Mouse (Mus musculus) hindbrain, embryonic 14.5 days (tissue): Measurements from ENCODE around the gene Dpp6. TPM values are rescaled to one million over a fixed set of nuclear protein-coding genes. Genes with fewer than 3 reads are reported as not detected.
A peak's percentile ranks its signal among the peaks of the same experiment; 100 is the strongest.

Experiments used
- ATAC-seq: fragments of 200-750 bp; cut with Nextera tagmentation; 2 replicates; pipeline ENCODE4 v1.8.0; 2017; ENCODE audit warnings: moderate number of reproducible peaks, mild to moderate bottlenecking, moderate TSS enrichment, moderate library complexity; ENCODE audit not compliant: low FRiP score
- DNase-seq: peaks from one replicate; pipeline ENCODE4 v3.0.0-alpha.2; 2015; ENCODE audit warnings: low spot score
- H3K27ac ChIP-seq: fragments of 300-500 bp; sonication (generic); 2 replicates; pipeline ENCODE4 v1.5.1; 2014; ENCODE audit warnings: mild to moderate bottlenecking, moderate library complexity
- H3K27me3 ChIP-seq: fragments of 300-500 bp; sonication (generic); 2 replicates; pipeline ENCODE4 v1.6.1; 2014; ENCODE audit warnings: mild to moderate bottlenecking, low read length, mixed read lengths; ENCODE audit not compliant: control insufficient read depth, insufficient read depth
- H3K36me3 ChIP-seq: fragments of 300-500 bp; sonication (generic); replicated peaks from 2 replicates; pipeline ENCODE4 v1.6.1; 2014; ENCODE audit not compliant: control insufficient read depth, insufficient read depth
- H3K4me1 ChIP-seq: fragments of 300-500 bp; sonication (generic); replicated peaks from 2 replicates; pipeline ENCODE4 v1.6.1; 2014; ENCODE audit warnings: antibody characterized with exemption, low read length, mixed read lengths; ENCODE audit not compliant: control insufficient read depth, insufficient read depth
- H3K4me2 ChIP-seq: fragments of 300-500 bp; sonication (generic); replicated peaks from 2 replicates; pipeline ENCODE4 v1.6.1; 2014; ENCODE audit warnings: mild to moderate bottlenecking, moderate library complexity
- H3K4me3 ChIP-seq: fragments of 300-500 bp; sonication (generic); replicated peaks from 2 replicates; pipeline ENCODE4 v1.5.1; 2014; ENCODE audit warnings: mild to moderate bottlenecking, low read length
- H3K9ac ChIP-seq: fragments of 300-500 bp; sonication (generic); 2 replicates; pipeline ENCODE4 v1.6.1; 2014
- H3K9me3 ChIP-seq: fragments of 300-500 bp; sonication (generic); 2 replicates; pipeline ENCODE4 v1.6.1; 2016; ENCODE audit warnings: low read length; ENCODE audit not compliant: control insufficient read depth
- WGBS: fragments of 180-500 bp; shearing (Covaris S2); extraction: QIAGEN DNeasy Blood & Tissue Kit; methylation state at CpG from one replicate; pipeline ENCODE4 v1.1.7; 2014; 5-methylcytosine and 5-hydroxymethylcytosine counted together
- polyA plus RNA-seq: library from polyadenylated mRNA; unstranded; fragments of >200 nt; fragmentation: Nextera tagmentation; extraction: Ambion mirVana; gene quantifications from 2 replicates; pipeline ENCODE4 v1.2.1, GENCODE M21; 2014

Gene Dpp6
- polyA plus RNA-seq, 1 experiment from 2014 or later, result 86.7 TPM

GRCm38 (mm10) chr5:27373931-27374330 lies 556.9 kb downstream of the Dpp6 start:
- Histone ChIP-seq H3K36me3 (no peaks in the 10 kb centered on the region), H3K27me3 (no peaks in the 10 kb centered on the region), H3K9me3 (no peaks in the 10 kb centered on the region), H3K27ac (no peak overlapping the region), H3K4me3 (no peak overlapping the region), H3K4me2 (no peak overlapping the region), H3K4me1 (no peaks in the 10 kb centered on the region), H3K9ac (no peak overlapping the region)
- ATAC-seq (no peak), DNase-seq (no peak)
- WGBS, result 75% methylated on average over 1 of the region's 1 CpGs

GRCm38 (mm10) chr5:27375841-27376240 lies 558.8 kb downstream of the Dpp6 start:
- WGBS, result 94% methylated on average over 3 of the region's 3 CpGs
- H3K9ac ChIP-seq, result no peak overlapping the region
- DNase-seq (no peak), ATAC-seq (no peak)
- no peaks in the 10 kb centered on the region for H3K27me3 ChIP-seq
- no peak overlapping the region for H3K27ac ChIP-seq
- H3K4me1 ChIP-seq, result no peaks in the 10 kb centered on the region
- H3K4me3 ChIP-seq, result no peak overlapping the region
- H3K4me2 ChIP-seq, result no peak overlapping the region
- no peaks in the 10 kb centered on the region for H3K9me3 ChIP-seq
- H3K36me3 ChIP-seq, result no peaks in the 10 kb centered on the region

- Histone ChIP-seq H3K36me3 (peaks cover 14% of the 10 kb centered on the region), H3K9ac (no peak overlapping the region), H3K4me2 (no peak overlapping the region), H3K4me3 (no peak overlapping the region), H3K4me1 (no peaks in the 10 kb centered on the region), H3K27me3 (no peaks in the 10 kb centered on the region), H3K9me3 (no peaks in the 10 kb centered on the region), H3K27ac (no peak overlapping the region)
- WGBS, result 83% methylated on average over 4 of the region's 4 CpGs
- ATAC-seq (no peak), DNase-seq (no peak)
Observed at GRCm38 (mm10) chr5:27380656-27381385, 563.8 kb downstream of the Dpp6 start.

GRCm38 (mm10) chr5:27398371-27398770 lies 581.4 kb downstream of the Dpp6 start:
- no peak overlapping the region for H3K4me2 ChIP-seq
- H3K9me3 ChIP-seq, result no peaks in the 10 kb centered on the region
- DNase-seq (no peak), ATAC-seq (no peak)
- 86% methylated on average over 3 of the region's 3 CpGs for WGBS
- no peaks in the 10 kb centered on the region for H3K4me1 ChIP-seq
- H3K27ac ChIP-seq, result no peak overlapping the region
- no peaks in the 10 kb centered on the region for H3K27me3 ChIP-seq
- H3K4me3 ChIP-seq, result no peak overlapping the region
- H3K36me3 ChIP-seq, result no peaks in the 10 kb centered on the region
- H3K9ac ChIP-seq, result no peak overlapping the region

- H3K36me3 ChIP-seq, result no peaks in the 10 kb centered on the region
- H3K27me3 ChIP-seq, result no peaks in the 10 kb centered on the region
- H3K4me3 ChIP-seq, result no peak overlapping the region
- ATAC-seq (no peak), DNase-seq (no peak)
- no peak overlapping the region for H3K4me2 ChIP-seq
- H3K4me1 ChIP-seq, result no peaks in the 10 kb centered on the region
- no peak overlapping the region for H3K27ac ChIP-seq
- no peak overlapping the region for H3K9ac ChIP-seq
- H3K9me3 ChIP-seq, result no peaks in the 10 kb centered on the region
Observed at GRCm38 (mm10) chr5:27399111-27399510, 582.1 kb downstream of the Dpp6 start.

GRCm38 (mm10) chr5:27402616-27403015 lies 585.6 kb downstream of the Dpp6 start:
- WGBS, result 100% methylated on average over 1 of the region's 1 CpGs
- H3K4me1 ChIP-seq, result no peaks in the 10 kb centered on the region
- H3K27ac ChIP-seq, result no peak overlapping the region
- no peaks in the 10 kb centered on the region for H3K27me3 ChIP-seq
- no peaks in the 10 kb centered on the region for H3K36me3 ChIP-seq
- no peak for ATAC-seq
- no peaks in the 10 kb centered on the region for H3K9me3 ChIP-seq
- no peak overlapping the region for H3K9ac ChIP-seq
- no peak for DNase-seq
- H3K4me3 ChIP-seq, result no peak overlapping the region
- no peak overlapping the region for H3K4me2 ChIP-seq

GRCm38 (mm10) chr5:27408854-27409253 lies 591.9 kb downstream of the Dpp6 start:
- ATAC-seq (0 out of 2 replicates have a peak, but pooled peaks have one; percentile 40), DNase-seq (no peak)
- Histone ChIP-seq H3K4me1 (no peaks in the 10 kb centered on the region), H3K9ac (no peak overlapping the region), H3K4me3 (no peak overlapping the region), H3K27ac (no peak overlapping the region), H3K4me2 (no peak overlapping the region), H3K27me3 (no peaks in the 10 kb centered on the region), H3K36me3 (no peaks in the 10 kb centered on the region), H3K9me3 (no peaks in the 10 kb centered on the region)
- WGBS, result 71% methylated on average over 7 of the region's 7 CpGs

- Histone ChIP-seq H3K4me3 (no peak overlapping the region), H3K27me3 (no peaks in the 10 kb centered on the region), H3K9ac (no peak overlapping the region), H3K4me1 (no peaks in the 10 kb centered on the region), H3K9me3 (no peaks in the 10 kb centered on the region), H3K27ac (no peak overlapping the region), H3K4me2 (no peak overlapping the region), H3K36me3 (no peaks in the 10 kb centered on the region)
- DNase-seq (no peak), ATAC-seq (no peak)
- 54% methylated on average over 3 of the region's 3 CpGs for WGBS
Observed at GRCm38 (mm10) chr5:27413023-27413422, 596.0 kb downstream of the Dpp6 start.

GRCm38 (mm10) chr5:27415518-27415917 lies 598.5 kb downstream of the Dpp6 start:
- no peak for DNase-seq
- no peaks in the 10 kb centered on the region for H3K4me1 ChIP-seq
- H3K36me3 ChIP-seq, result no peaks in the 10 kb centered on the region
- H3K9ac ChIP-seq, result no peak overlapping the region
- no peak for ATAC-seq
- no peak overlapping the region for H3K4me2 ChIP-seq
- no peak overlapping the region for H3K27ac ChIP-seq
- WGBS, result 79% methylated on average over 4 of the region's 4 CpGs
- H3K27me3 ChIP-seq, result no peaks in the 10 kb centered on the region
- H3K4me3 ChIP-seq, result no peak overlapping the region
- no peaks in the 10 kb centered on the region for H3K9me3 ChIP-seq

GRCm38 (mm10) chr5:27416571-27416970 lies 599.6 kb downstream of the Dpp6 start:
- Histone ChIP-seq H3K4me2 (no peak overlapping the region), H3K4me1 (no peaks in the 10 kb centered on the region), H3K4me3 (no peak overlapping the region), H3K27me3 (no peaks in the 10 kb centered on the region), H3K9me3 (no peaks in the 10 kb centered on the region), H3K36me3 (no peaks in the 10 kb centered on the region), H3K9ac (no peak overlapping the region), H3K27ac (no peak overlapping the region)
- no peak for ATAC-seq
- WGBS, result 73% methylated on average over 4 of the region's 4 CpGs
- DNase-seq, result peak; percentile 75
